Mouse (Mus musculus) adrenal gland, adult 8-10 months (tissue): ENCODE measurements at regions not wholly inside any gene's neighbourhood (a gene's known extent, or its start where the extent isn't known, plus 50 kb on each side); places are given as distances from the start of the nearest gene placed in this dataset.

ENCODE experiments used
- DNase-seq: peaks from one replicate; pipeline ENCODE4 v3.0.0; 2022

DNA sequence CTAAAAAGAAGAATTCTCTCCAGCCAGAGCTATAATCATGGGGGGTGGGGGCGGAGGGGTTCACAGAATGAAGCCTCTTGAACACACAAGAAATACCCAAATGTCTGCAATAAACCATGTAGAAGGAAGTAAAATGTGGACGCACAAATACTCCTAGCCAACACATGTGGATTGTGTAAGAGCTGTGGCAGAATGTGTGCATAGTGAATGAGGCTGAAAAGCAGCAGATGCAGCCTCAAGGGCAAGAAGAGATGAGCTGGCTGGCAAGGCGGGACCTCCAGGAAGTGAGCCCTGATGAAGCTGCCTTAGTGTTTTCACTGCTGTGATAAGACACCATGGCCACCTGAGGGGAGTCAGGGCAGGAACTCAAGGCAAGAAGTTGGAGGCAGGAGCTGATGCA, 53.3 kb upstream of the Arhgap28 start:
- no peak for DNase-seq

- no peak for DNase-seq
Observed at GRCm38 (mm10) chr17:68060455-68060854, 56.5 kb upstream of the Arhgap28 start.

GRCm38 (mm10) chr17:68065751-68066150, 61.8 kb upstream of the Arhgap28 start:
- peak; percentile 76 for DNase-seq

- no peak for DNase-seq
Observed at GRCm38 (mm10) chr17:68066204-68066603, 62.3 kb upstream of the Arhgap28 start.

GRCm38 (mm10) chr17:68069008-68069407, 65.1 kb upstream of the Arhgap28 start:
- no peak for DNase-seq

DNA sequence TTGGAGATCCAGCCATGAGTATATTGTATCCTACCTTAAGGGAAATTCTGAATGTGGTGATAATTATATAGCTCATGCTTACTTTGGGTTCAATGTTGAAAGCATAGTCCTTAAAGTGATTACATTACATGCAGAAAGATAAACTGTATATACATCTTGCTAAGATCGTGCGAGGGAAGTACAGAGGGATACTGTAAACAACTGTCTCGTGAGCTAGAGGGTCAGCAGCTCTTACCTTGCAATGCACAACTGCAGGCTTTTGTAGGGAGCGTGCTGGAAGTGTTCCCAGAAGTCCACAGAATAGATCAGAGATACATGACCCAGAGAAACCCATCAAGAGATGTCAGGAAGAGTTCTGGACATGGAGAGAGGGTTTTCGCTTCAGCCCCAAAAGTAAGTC, 65.6 kb upstream of the Arhgap28 start:
- DNase-seq, result no peak

DNA sequence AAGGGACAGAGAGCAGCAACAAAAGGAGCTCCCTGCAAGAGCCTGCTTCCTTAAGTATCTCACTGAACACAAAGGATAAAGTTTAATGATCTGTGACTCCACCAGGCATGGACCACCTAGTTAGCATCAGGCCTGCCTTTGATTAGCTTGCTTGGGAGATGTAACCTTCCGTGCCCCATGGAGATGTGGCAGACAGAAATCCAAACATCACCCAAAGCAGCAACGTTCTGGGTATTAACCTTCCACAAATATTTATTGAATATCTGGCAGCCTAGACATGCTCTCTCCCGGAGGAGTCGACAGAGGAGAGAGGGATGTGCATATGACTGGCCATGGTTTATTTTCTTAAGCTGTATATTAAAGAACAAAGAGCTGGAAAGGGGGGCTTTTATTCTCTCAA, 67.6 kb upstream of the Arhgap28 start:
- no peak for DNase-seq

DNA sequence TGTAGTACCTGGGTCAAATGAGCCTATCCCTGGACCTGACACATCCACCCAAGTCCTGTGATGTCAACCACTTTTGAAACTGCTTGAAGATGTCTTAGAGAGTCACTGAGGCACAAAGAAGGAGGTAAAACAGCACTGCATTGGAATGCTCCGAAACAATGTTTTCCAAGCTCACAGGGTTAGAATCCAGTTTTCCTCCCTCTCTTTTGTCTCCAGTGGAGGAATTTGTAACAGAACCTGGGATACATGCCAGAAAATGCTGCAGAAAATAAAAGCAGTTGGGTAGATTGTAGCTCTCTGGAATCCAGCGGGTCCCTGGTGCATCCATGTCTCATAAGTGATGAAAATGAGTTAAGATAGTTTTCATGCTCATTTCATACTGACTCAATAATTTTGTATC, 71.8 kb upstream of the Arhgap28 start:
- DNase-seq, result no peak

DNA sequence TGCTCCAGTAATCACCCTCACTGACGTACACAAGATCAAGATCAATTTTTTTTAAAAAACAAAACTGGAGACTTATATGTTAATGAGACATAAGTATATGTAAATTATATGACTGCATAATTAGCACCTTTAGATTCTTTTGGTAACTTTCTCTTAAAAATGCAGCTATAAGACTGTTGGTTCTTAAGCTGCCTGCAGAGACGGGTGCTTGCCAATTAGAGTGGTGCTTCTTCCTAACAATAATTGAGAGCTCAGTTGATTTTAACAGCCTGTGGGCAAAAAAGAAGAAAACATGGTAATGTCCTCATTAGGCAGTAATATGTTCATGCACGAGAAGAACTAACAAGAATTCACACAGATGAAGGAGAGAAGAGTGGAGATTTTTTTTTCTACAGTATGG, 74.8 kb upstream of the Arhgap28 start:
- DNase-seq, result no peak

DNA sequence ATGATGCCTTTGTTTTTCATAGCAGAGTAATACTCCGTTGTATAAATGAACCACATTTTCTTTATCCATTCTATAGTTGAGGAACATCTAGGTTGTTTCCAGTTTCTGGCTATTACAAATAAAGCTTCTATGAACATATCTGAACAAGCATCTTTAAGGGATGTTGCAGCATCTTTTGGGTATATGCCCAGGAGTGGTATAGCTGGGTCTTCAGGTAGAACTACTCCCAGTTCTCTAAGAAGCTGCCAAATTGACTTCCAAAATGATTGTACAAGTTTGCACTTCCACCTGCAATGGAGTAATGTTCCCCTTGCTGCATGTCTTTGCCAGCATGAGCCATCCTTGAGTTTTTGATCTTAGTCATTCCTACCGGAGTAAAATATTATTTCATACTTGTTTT, 80.5 kb upstream of the Arhgap28 start:
- DNase-seq, result no peak

DNA sequence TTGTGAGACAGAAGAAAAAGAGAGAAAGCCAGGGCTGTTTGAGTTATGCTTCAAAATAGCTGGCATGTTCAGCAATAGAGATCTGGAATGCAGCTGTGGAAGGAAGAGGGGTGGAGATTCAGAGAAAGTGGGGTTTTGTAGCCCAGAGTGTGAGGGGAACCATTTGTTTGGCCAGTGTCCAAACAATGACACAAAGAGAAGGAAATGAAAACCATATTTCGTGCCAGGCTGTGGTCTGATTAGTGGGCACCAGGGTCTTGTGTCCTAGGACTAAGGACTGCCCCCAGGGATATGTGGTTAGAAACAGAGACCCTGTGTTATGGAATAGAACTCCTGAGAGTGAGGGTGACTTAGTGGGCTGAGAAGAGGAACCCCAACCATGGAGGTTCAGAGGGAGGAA, 83.2 kb upstream of the Arhgap28 start:
- no peak for DNase-seq

DNA sequence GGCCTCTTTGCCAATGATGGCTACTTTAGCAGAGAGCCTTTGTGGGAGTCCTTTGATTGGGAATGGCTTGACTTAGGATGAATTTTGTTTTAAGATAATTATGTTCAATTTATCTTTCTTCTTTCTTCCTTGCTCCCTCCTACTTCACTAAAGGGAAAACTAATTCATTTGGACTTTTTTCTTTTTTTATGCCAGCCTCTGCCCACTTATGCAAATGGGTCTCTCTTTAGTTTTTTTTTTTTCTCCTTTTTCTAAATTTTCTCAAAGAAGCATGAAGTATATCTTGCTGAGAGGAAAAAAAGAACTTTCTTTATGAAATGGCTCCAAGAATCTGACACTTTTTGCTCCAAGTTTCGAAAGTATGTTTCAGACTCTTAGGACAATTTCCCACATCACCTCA, 85.3 kb upstream of the Arhgap28 start:
- DNase-seq, result no peak

DNA sequence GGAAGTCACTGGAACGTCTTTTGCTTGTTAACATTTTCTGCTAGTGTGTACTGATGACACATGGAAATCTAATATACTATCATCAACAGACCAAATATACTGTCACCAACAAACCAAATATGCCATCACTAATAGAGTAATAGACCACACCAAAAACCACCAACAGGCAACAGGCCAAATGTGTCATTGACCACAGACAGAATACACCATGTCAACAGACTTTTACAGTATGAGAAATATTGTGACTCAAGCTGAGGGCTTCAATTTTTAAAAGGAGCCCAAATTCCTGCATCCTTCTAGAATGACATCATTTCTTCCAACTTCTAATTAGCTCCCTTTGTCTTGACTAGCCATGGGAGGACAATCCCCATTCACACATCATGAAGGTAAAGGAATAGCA, 85.9 kb upstream of the Arhgap28 start:
- no peak for DNase-seq

GRCm38 (mm10) chr17:68096982-68097381, 93.1 kb upstream of the Arhgap28 start:
- DNase-seq, result no peak

DNA sequence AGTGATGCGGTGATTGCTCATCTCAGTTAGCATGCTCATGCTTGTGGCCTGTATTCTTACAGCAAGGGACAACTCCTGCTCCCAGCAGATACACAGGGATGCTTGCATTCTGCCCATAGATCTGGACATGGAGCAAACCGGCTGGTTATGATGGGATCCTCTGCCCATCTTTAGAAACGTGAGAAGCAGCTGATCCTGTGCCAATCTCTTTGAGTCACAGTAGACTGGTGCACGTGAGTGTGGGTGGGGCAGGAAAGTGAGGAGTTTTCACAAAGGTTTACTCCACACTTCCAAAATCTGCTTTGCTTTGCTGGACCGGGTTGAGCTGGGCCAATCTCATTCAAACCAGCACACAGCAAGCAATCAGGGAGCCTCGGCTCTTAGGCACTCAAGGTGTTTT, 93.5 kb upstream of the Arhgap28 start:
- DNase-seq, result no peak

- DNase-seq, result no peak
Observed at GRCm38 (mm10) chr17:68100093-68100492, 96.2 kb upstream of the Arhgap28 start.

DNA sequence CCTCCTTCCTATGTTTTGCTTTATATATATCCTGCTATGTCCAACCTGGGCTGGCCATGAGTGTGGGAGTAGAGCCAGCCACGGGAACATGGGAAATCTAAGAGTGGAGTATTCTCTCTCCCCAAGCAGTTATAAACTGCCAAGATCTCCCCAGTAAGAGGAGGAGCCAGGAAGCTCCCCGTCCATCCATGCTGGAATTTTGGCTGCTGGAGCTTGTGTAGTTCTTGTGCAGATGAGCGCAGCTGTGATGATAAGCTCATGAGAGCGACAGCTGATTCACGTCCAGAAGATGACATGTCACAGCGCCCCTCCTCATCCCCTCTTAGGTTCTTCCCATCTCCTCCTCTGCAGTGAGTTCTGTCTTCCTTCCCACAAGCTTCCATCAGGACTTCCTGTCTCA, 99.4 kb upstream of the Arhgap28 start:
- DNase-seq, result no peak

DNA sequence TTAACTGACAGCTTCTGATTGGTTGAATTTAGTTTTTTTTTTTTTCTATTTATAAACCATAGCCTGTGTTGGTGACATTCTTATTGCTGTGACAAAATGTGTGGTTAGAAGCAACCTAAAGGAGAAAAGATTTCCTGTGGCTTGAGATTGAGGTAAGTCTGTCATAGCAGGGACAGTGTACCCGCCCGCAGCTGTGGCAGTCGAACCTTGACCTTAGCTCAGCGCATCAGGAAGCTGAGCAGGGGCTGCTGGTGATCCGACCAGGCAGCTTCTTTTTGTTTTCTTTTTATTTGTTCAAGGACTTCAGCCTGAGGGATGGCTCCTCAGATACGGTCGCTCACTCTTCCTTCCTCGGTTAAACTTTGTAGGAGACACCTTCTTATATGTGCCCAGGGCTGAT, 102.4 kb upstream of the Arhgap28 start:
- no peak for DNase-seq

GRCm38 (mm10) chr17:68107875-68108274, 104.0 kb upstream of the Arhgap28 start:
- no peak for DNase-seq

GRCm38 (mm10) chr17:68111834-68112473, 108.0 kb upstream of the Arhgap28 start:
- DNase-seq, result no peak

- no peak for DNase-seq
Observed at GRCm38 (mm10) chr17:68112763-68113330, 108.9 kb upstream of the Arhgap28 start.

GRCm38 (mm10) chr17:68115599-68115998, 111.7 kb upstream of the Arhgap28 start:
- DNase-seq, result no peak

GRCm38 (mm10) chr17:68119055-68119698, 115.3 kb upstream of the Arhgap28 start:
- no peak for DNase-seq

DNA sequence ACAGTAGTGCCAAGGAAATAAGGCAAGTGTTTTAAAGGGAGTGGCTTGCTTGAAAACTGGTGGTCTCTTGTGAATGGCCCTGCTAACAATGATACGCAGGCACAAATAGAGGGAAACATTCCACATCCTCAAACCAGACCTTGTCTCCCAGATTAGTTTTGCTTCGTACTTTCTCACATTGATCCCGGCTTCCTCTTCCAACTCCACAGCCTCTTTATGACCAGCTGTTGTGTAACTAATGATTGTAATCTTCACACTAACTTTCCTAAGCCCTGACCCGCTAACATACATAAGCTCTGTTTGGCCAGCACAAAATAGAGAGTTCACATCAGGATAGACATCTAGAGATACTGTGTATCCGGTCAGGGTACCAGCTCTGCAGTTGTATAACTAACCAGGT, 116.3 kb upstream of the Arhgap28 start:
- no peak for DNase-seq
